Mouse (Mus musculus) right cerebral cortex, adult 18-20 months (tissue): ENCODE measurements around the gene Fam163b.

Experiments
- DNase-seq: peaks from one replicate; pipeline ENCODE4 v3.0.0; 2022; ENCODE audit warnings: mixed read lengths

Gene Fam163b

GRCm38 (mm10) chr2:27085801-27086200 lies 56.5 kb downstream of the Fam163b start:
- no peak for DNase-seq

- no peak for DNase-seq
These were observed 57.3 kb downstream of the Fam163b start for GRCm38 (mm10) chr2:27084963-27085362.

GRCm38 (mm10) chr2:27083761-27084475 lies 58.4 kb downstream of the Fam163b start:
- DNase-seq, result no peak

GRCm38 (mm10) chr2:27079649-27080048 lies 62.6 kb downstream of the Fam163b start:
- DNase-seq, result no peak

- DNase-seq, result peak; percentile 58
These were observed 63.1 kb downstream of the Fam163b start, which contains the start of gene Adamtsl2 for GRCm38 (mm10) chr2:27079152-27079584. Gene Adamtsl2 (plus strand): TSS chr2:27079379.

- no peak for DNase-seq
These were observed 64.0 kb downstream of the Fam163b start for GRCm38 (mm10) chr2:27078312-27078711.

- DNase-seq, result no peak
These were observed 64.5 kb downstream of the Fam163b start for GRCm38 (mm10) chr2:27077655-27078244.

- DNase-seq, result no peak
These were observed 66.8 kb downstream of the Fam163b start for GRCm38 (mm10) chr2:27075485-27075884.

GRCm38 (mm10) chr2:27074804-27075203 lies 67.5 kb downstream of the Fam163b start:
- no peak for DNase-seq

- DNase-seq, result no peak
These were observed 68.9 kb downstream of the Fam163b start for GRCm38 (mm10) chr2:27073407-27073806.

GRCm38 (mm10) chr2:27071978-27072377 lies 70.3 kb downstream of the Fam163b start, which contains the start of gene Mymk:
Gene Mymk (minus strand): TSS chr2:27072179.
- DNase-seq, result no peak

- peak; percentile 87 for DNase-seq
These were observed 71.2 kb downstream of the Fam163b start for GRCm38 (mm10) chr2:27071137-27071536.

- DNase-seq, result peak; percentile 30
These were observed 72.0 kb downstream of the Fam163b start for GRCm38 (mm10) chr2:27070247-27070813.

- no peak for DNase-seq
These were observed 72.6 kb downstream of the Fam163b start for GRCm38 (mm10) chr2:27069646-27070045.

- no peak for DNase-seq
These were observed 74.3 kb downstream of the Fam163b start for GRCm38 (mm10) chr2:27067996-27068395.

- no peak for DNase-seq
These were observed 75.2 kb downstream of the Fam163b start for GRCm38 (mm10) chr2:27067124-27067523.
